Mouse (Mus musculus): ENCODE measurements at regions not wholly inside any gene's neighbourhood (a gene's known extent, or its start where the extent isn't known, plus 50 kb on each side); places are given as distances from the start of the nearest gene placed in this dataset.

DNA sequence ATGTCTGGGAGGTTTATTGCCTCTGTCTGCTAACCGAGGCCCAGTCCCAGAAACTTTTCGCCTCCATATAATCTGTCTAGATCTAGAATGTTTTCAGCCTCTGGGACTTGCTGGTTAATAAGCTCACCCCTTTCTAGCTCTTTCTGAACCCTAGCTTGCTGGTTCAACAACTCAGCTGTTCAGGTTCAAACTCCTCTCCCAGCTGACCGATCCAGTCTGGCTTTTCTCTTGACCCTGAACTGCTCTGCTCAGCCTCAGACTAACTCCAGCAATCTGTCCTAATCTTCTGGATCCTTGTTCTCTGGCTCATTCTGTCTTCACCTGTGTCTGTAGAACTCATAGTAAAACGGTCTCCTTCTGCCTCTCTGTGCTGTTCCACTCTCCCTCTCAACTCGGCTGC, 86.2 kb upstream of the Plxnc1 start:
- TF ChIP-seq POLR2A (IDR thresholded peaks at IDR 0.05; ENCODE audit: extremely low read depth, insufficient read depth, low read length): no peak
- TF ChIP-seq CTCF (IDR thresholded peaks at IDR 0.05; ENCODE audit: low read depth, low read length): no peak

Measured in liver, adult 2 months (tissue).